Mouse (Mus musculus): ENCODE measurements around the gene Dnpep.

DNA sequence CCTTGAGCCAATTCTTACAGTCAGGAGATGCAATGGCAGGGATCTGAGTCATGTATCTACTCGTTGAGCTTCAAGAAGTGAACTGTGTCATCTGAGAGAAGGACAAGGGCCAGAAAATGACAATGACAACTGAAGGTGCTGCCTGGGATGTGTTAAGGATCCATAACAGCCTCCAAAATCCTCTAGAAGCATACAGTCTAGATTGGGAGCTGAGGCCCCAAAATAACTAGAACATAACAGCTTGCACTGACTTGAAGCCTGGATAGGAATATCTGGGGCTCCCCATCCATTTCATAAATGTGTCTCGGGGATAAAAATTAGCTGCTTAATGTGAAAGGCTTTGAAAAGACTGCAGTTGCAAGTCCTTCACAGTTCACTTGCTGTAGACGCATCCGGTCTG, 40.2 kb upstream of the Dnpep start:
- TF ChIP-seq CTCF (IDR thresholded peaks at IDR 0.05; ENCODE audit: insufficient read depth, low read depth, low read length) = no peak
- TF ChIP-seq POLR2A (IDR thresholded peaks at IDR 0.05; ENCODE audit: insufficient read depth, low read depth, low read length) = no peak
